Mouse (Mus musculus) macrophage (primary cell): Measurements from ENCODE around the gene Sh3glb2. TPM values are rescaled to one million over a fixed set of nuclear protein-coding genes. Genes with fewer than 3 reads are reported as not detected.

Experiments
- polyA plus RNA-seq: library from polyadenylated mRNA; stranded (reverse); fragments of 250-400 nt; gene quantifications from 3 replicates; pipeline ENCODE4 v1.2.4, GENCODE M21; 2018; ENCODE audit warnings: inconsistent platforms

Gene Sh3glb2
- polyA plus RNA-seq, 1 experiment from 2014 or later = 24.8 TPM

Other genes starting within 250 kb of the Sh3glb2 start
- gene Zer1, start 234.8 kb downstream of the Sh3glb2 start, polyA plus RNA-seq = 5.5 to 11.1 TPM (median 6.9 TPM) in 3 replicates
- 79.6 to 115 TPM (median 108 TPM) in 3 replicates for gene Tbc1d13, start 225.6 kb downstream of the Sh3glb2 start, polyA plus RNA-seq
- 1.2 to 5.8 TPM (median 3.8 TPM) in 3 replicates for gene Endog, start 187.8 kb downstream of the Sh3glb2 start, polyA plus RNA-seq
- gene Spout1, start 180.9 kb downstream of the Sh3glb2 start, polyA plus RNA-seq = 15.1 to 33.4 TPM (median 17.6 TPM) in 3 replicates
- gene Kyat1, start 153.5 kb downstream of the Sh3glb2 start, polyA plus RNA-seq = 1.5 to 4.5 TPM (median 3.0 TPM) in 3 replicates
- gene Lrrc8a, start 121.6 kb downstream of the Sh3glb2 start, polyA plus RNA-seq = 11.0 to 16.9 TPM (median 11.0 TPM) in 3 replicates
- gene Gm28035, start 118.8 kb downstream of the Sh3glb2 start, polyA plus RNA-seq = 0.17 to 0.26 TPM (median 0.21 TPM) in 3 replicates
- 8.0 to 16.8 TPM (median 13.0 TPM) in 3 replicates for gene Phyhd1, start 93.1 kb downstream of the Sh3glb2 start, polyA plus RNA-seq
- gene Gm28038, start 78.3 kb downstream of the Sh3glb2 start, polyA plus RNA-seq = 15.9 TPM in 1 of 3 replicates, not detected in the others
- gene Dolk, start 73.0 kb downstream of the Sh3glb2 start, polyA plus RNA-seq = 13.1 to 21.9 TPM (median 15.9 TPM) in 3 replicates
- gene Nup188, start 72.9 kb downstream of the Sh3glb2 start, polyA plus RNA-seq = 11.2 to 26.1 TPM (median 14.0 TPM) in 3 replicates
- gene Miga2, start 4.9 kb upstream of the Sh3glb2 start, polyA plus RNA-seq = 2.4 to 7.5 TPM (median 4.1 TPM) in 3 replicates
- gene Dolpp1, start 32.9 kb upstream of the Sh3glb2 start, polyA plus RNA-seq = 18.7 to 21.3 TPM (median 18.7 TPM) in 3 replicates
- 37.2 to 68.4 TPM (median 59.5 TPM) in 3 replicates for gene Crat, start 56.5 kb upstream of the Sh3glb2 start, polyA plus RNA-seq
- gene Ptpa, start 56.7 kb upstream of the Sh3glb2 start, polyA plus RNA-seq = 54.9 to 121 TPM (median 116 TPM) in 3 replicates
- 2.4 to 6.5 TPM (median 4.4 TPM) in 3 replicates for gene Ier5l, start 114.9 kb upstream of the Sh3glb2 start, polyA plus RNA-seq
- 0.49 to 1.3 TPM (median 0.54 TPM) in 3 replicates for gene Cstad, start 235.7 kb upstream of the Sh3glb2 start, polyA plus RNA-seq